Mouse (Mus musculus) yolk sac, embryonic 10.5 days (tissue): ENCODE measurements around the gene 4930503B20Rik.

Experiments
- DNase-seq: peaks from one replicate; pipeline ENCODE4 v3.0.0-alpha.2; 2017; ENCODE audit warnings: low spot score

4930503B20Rik gene

DNA sequence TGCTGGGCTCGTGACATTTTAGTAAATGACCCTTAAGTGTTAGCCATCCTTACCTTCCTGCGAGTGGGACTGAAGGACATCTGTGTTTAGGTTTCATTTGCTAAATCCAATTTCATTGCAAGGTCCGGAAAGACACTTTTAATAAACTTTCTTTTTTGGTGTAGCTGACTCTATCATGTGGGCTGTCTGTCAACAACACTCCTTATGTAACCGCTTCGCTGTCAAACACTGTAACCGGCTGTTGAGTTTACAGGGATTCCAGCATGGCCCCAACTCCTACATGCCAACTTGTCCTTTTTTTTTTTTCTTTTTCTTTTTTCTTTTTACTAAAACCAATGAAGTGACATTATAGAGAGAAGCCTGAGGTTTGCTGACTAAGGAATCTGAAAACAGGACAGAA, 52.7 kb downstream of the 4930503B20Rik start:
- DNase-seq: no peak

- no peak for DNase-seq
Observed at GRCm38 (mm10) chr3:146596864-146597263, 54.3 kb downstream of the 4930503B20Rik start.

- DNase-seq: no peak
Observed at GRCm38 (mm10) chr3:146596387-146596786, 54.7 kb downstream of the 4930503B20Rik start.

GRCm38 (mm10) chr3:146595440-146595839, 55.7 kb downstream of the 4930503B20Rik start:
- DNase-seq: no peak
